Mouse (Mus musculus) embryonic fibroblast, embryonic 13.5 days (primary cell): ENCODE results near the gene Fst.

ENCODE experiments used
- CTCF ChIP-seq: IDR thresholded peaks from 2 replicates; pipeline ENCODE4 v1.5.1; 2011; ENCODE audit warnings: mild to moderate bottlenecking, control low read depth, low read length, moderate library complexity, borderline replicate concordance; ENCODE audit not compliant: insufficient read depth
- POLR2A ChIP-seq: IDR thresholded peaks from 2 replicates; pipeline ENCODE4 v1.6.1; 2011; ENCODE audit warnings: low read depth, mild to moderate bottlenecking, control low read depth, low read length, moderate library complexity

DNA sequence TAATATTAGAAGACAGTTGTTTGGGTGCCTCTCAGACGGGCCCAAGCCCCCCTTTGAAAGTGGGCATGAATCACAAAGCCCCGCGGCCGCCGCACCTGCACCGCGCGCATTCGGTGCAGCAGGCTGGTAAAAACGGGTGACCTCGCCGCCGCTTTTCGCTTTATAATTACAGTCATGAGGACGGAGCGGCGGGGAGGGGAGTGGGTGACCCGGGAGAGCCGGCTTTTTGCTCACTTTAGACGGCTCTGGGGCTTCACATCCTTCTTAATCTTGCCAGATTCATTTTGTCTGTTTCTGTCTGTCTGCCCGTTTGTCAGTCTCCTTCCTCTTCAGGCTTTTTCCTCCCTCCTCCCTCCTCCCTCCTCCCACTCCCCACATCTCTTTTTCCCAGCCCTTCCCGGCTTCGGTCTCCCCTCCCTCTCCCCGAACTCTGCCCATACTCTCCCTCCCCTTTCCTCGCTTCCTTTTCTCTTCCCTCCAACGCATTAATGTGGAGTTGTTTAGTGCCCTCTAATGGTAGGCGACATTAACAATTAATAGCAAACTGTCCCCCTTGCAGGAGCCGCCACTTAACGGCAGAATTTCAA lies 1.6 kb upstream of the Fst start:
- TF ChIP-seq CTCF (no peak), POLR2A (no peak)
